Mouse (Mus musculus) liver, postnatal 0 days (tissue): ENCODE data around the gene Lama5. TPM values are rescaled to one million over a fixed set of nuclear protein-coding genes. Genes with fewer than 3 reads are reported as not detected.

Experiments
- ATAC-seq: fragments of 200-750 bp; cut with Nextera tagmentation; 2 replicates; pipeline ENCODE4 v1.8.0; 2017; ENCODE audit warnings: mild to moderate bottlenecking, moderate library complexity
- DNase-seq: peaks from one replicate; pipeline ENCODE4 v3.0.0-alpha.2; 2016
- H3K27ac ChIP-seq: fragments of 300-500 bp; sonication (generic); 2 replicates; pipeline ENCODE4 v1.5.1; 2014; ENCODE audit warnings: antibody characterized with exemption, moderate library complexity, mild to moderate bottlenecking, low read depth
- H3K27me3 ChIP-seq: fragments of 300-500 bp; sonication (generic); 2 replicates; pipeline ENCODE4 v1.6.1; 2014; ENCODE audit warnings: low read length, control low read depth, mixed read lengths; ENCODE audit not compliant: insufficient read depth
- H3K36me3 ChIP-seq: fragments of 300-500 bp; sonication (generic); replicated peaks from 2 replicates; pipeline ENCODE4 v1.6.1; 2014; ENCODE audit warnings: mild to moderate bottlenecking, control low read depth, low read length, moderate library complexity, mixed read lengths; ENCODE audit not compliant: insufficient read depth
- H3K4me1 ChIP-seq: fragments of 300-500 bp; sonication (generic); 2 replicates; pipeline ENCODE4 v1.6.1; 2014; ENCODE audit warnings: antibody characterized with exemption, mild to moderate bottlenecking, control low read depth; ENCODE audit not compliant: insufficient read depth
- H3K4me2 ChIP-seq: fragments of 300-500 bp; sonication (generic); 2 replicates; pipeline ENCODE4 v1.6.1; 2014; ENCODE audit warnings: low read depth, mild to moderate bottlenecking, low read length, moderate library complexity, mixed read lengths
- H3K4me3 ChIP-seq: fragments of 300-500 bp; sonication (generic); 2 replicates; pipeline ENCODE4 v1.5.1; 2014; ENCODE audit warnings: low read depth, low read length
- H3K9ac ChIP-seq: fragments of 300-500 bp; sonication (generic); replicated peaks from 2 replicates; pipeline ENCODE4 v1.6.1; 2014; ENCODE audit warnings: mild to moderate bottlenecking, moderate library complexity
- H3K9me3 ChIP-seq: fragments of 300-500 bp; sonication (generic); 2 replicates; pipeline ENCODE4 v1.6.1; 2016; ENCODE audit warnings: mild to moderate bottlenecking, control low read depth, low read length, mixed read lengths
- CTCF ChIP-seq: sonication (generic); IDR thresholded peaks from 2 replicates; pipeline ENCODE4 v1.5.1; 2016; ENCODE audit warnings: antibody characterized with exemption, low read depth
- EP300 ChIP-seq: IDR thresholded peaks from 2 replicates; pipeline ENCODE4 v1.6.1; 2016; ENCODE audit warnings: antibody characterized with exemption, low read depth, mild to moderate bottlenecking
- WGBS: fragments of 180-500 bp; shearing (Covaris S2); extraction: QIAGEN DNeasy Blood & Tissue Kit; methylation state at CpG from one replicate; pipeline ENCODE4 v1.1.7; 2014; ENCODE audit not compliant: insufficient replicate concordance; 5-methylcytosine and 5-hydroxymethylcytosine counted together
- polyA plus RNA-seq: library from polyadenylated mRNA; unstranded; fragments of >200 nt; fragmentation: Nextera tagmentation; extraction: Ambion mirVana; gene quantifications from 2 replicates; pipeline ENCODE4 v1.2.1, GENCODE M21; 2015

Gene Lama5
- polyA plus RNA-seq, 1 experiment from 2014 or later: 2.2 TPM

GRCm38 (mm10) chr2:180165855-180166254, 59.8 kb downstream of the Lama5 start:
- H3K4me2 ChIP-seq: no peak overlapping the region
- H3K27me3 ChIP-seq: no peaks in the 10 kb centered on the region
- 78% methylated on average over 2 of the region's 2 CpGs for WGBS
- ATAC-seq: no peak
- no peak overlapping the region for H3K27ac ChIP-seq
- peaks cover 4% of the 10 kb centered on the region for H3K4me1 ChIP-seq
- TF ChIP-seq EP300 (no peak), CTCF (no peak)
- no peak overlapping the region for H3K4me3 ChIP-seq
- peaks cover 22% of the 10 kb centered on the region for H3K36me3 ChIP-seq
- no peaks in the 10 kb centered on the region for H3K9me3 ChIP-seq
- H3K9ac ChIP-seq: no peak overlapping the region
- DNase-seq: no peak

- peaks cover 65% of the 10 kb centered on the region for H3K36me3 ChIP-seq
- H3K27ac ChIP-seq: no peak overlapping the region
- H3K9ac ChIP-seq: no peak overlapping the region
- no peak overlapping the region for H3K4me3 ChIP-seq
- 76% methylated on average over 3 of the region's 3 CpGs for WGBS
- H3K4me1 ChIP-seq: no peaks in the 10 kb centered on the region
- no peaks in the 10 kb centered on the region for H3K9me3 ChIP-seq
- no peak for ATAC-seq
- no peak for TF ChIP-seq CTCF
- TF ChIP-seq EP300: no peak
- no peaks in the 10 kb centered on the region for H3K27me3 ChIP-seq
- H3K4me2 ChIP-seq: no peak overlapping the region
- no peak for DNase-seq
Measured at GRCm38 (mm10) chr2:180158627-180159026, 67.0 kb downstream of the Lama5 start.

GRCm38 (mm10) chr2:180154796-180155195, 70.9 kb downstream of the Lama5 start:
- no peaks in the 10 kb centered on the region for H3K4me1 ChIP-seq
- TF ChIP-seq CTCF (no peak), EP300 (no peak)
- no peak overlapping the region for H3K4me2 ChIP-seq
- peaks cover 64% of the 10 kb centered on the region for H3K36me3 ChIP-seq
- H3K27me3 ChIP-seq: no peaks in the 10 kb centered on the region
- no peak overlapping the region for H3K9ac ChIP-seq
- ATAC-seq (no peak), DNase-seq (no peak)
- WGBS: 76% methylated on average over 3 of the region's 3 CpGs
- no peaks in the 10 kb centered on the region for H3K9me3 ChIP-seq
- H3K4me3 ChIP-seq: no peak overlapping the region
- H3K27ac ChIP-seq: no peak overlapping the region

GRCm38 (mm10) chr2:180148551-180148950, 77.1 kb downstream of the Lama5 start:
- no peak overlapping the region for H3K27ac ChIP-seq
- no peaks in the 10 kb centered on the region for H3K4me1 ChIP-seq
- peaks cover 75% of the 10 kb centered on the region for H3K36me3 ChIP-seq
- no peak for DNase-seq
- no peak overlapping the region for H3K9ac ChIP-seq
- H3K9me3 ChIP-seq: no peaks in the 10 kb centered on the region
- TF ChIP-seq EP300 (no peak), CTCF (no peak)
- H3K4me3 ChIP-seq: no peak overlapping the region
- no peaks in the 10 kb centered on the region for H3K27me3 ChIP-seq
- 78% methylated on average over 9 of the region's 9 CpGs for WGBS
- H3K4me2 ChIP-seq: no peak overlapping the region
- no peak for ATAC-seq

- H3K27me3 ChIP-seq: no peaks in the 10 kb centered on the region
- no peaks in the 10 kb centered on the region for H3K9me3 ChIP-seq
- no peak overlapping the region for H3K4me3 ChIP-seq
- no peak overlapping the region for H3K4me2 ChIP-seq
- no peak for TF ChIP-seq CTCF
- TF ChIP-seq EP300: no peak
- no peak overlapping the region for H3K27ac ChIP-seq
- H3K4me1 ChIP-seq: no peaks in the 10 kb centered on the region
- no peak overlapping the region for H3K9ac ChIP-seq
- ATAC-seq (no peak), DNase-seq (no peak)
- WGBS: 86% methylated on average over 6 of the region's 6 CpGs
- peaks cover 71% of the 10 kb centered on the region for H3K36me3 ChIP-seq
Measured at GRCm38 (mm10) chr2:180147379-180147778, 78.3 kb downstream of the Lama5 start.

GRCm38 (mm10) chr2:180146091-180146490, 79.6 kb downstream of the Lama5 start:
- no peak overlapping the region for H3K4me3 ChIP-seq
- no peaks in the 10 kb centered on the region for H3K4me1 ChIP-seq
- TF ChIP-seq EP300: no peak
- no peak for TF ChIP-seq CTCF
- H3K4me2 ChIP-seq: no peak overlapping the region
- ATAC-seq (no peak), DNase-seq (no peak)
- H3K9me3 ChIP-seq: no peaks in the 10 kb centered on the region
- peaks cover 67% of the 10 kb centered on the region for H3K36me3 ChIP-seq
- 75% methylated on average over 2 of the region's 2 CpGs for WGBS
- H3K27me3 ChIP-seq: no peaks in the 10 kb centered on the region
- no peak overlapping the region for H3K27ac ChIP-seq
- H3K9ac ChIP-seq: no peak overlapping the region

GRCm38 (mm10) chr2:180135414-180135813, 90.2 kb downstream of the Lama5 start:
- Histone ChIP-seq H3K4me1 (peaks cover 4% of the 10 kb centered on the region; the same call in 1 of the 2 replicates), H3K4me3 (no peak overlapping the region), H3K9ac (no peak overlapping the region), H3K27me3 (no peaks in the 10 kb centered on the region), H3K9me3 (no peaks in the 10 kb centered on the region), H3K4me2 (no peak overlapping the region), H3K36me3 (peaks cover 20% of the 10 kb centered on the region), H3K27ac (no peak overlapping the region)
- TF ChIP-seq EP300 (no peak), CTCF (no peak)
- no peak for DNase-seq
- ATAC-seq: no peak
- 63% methylated on average over 5 of the region's 5 CpGs for WGBS
